Comparison of ENCODE assay signal across 8 mouse cellular contexts in genomic region chr10:111936491-111937145, GRCm38 (mm10). TPM values are rescaled to one million over a fixed set of nuclear protein-coding genes. Genes with fewer than 3 reads are reported as not detected.
DNase-seq lines count a peak whose midpoint lies in the region; ATAC-seq and TF ChIP-seq lines count a peak whose summit lies in the region.

No protein-coding gene starts in this region.

- H3K27me3 ChIP-seq in C2C12 (ENCODE audit: control insufficient read depth, insufficient read depth, insufficient read length), result no peaks in the 10 kb centered on the region
- H3K27me3 ChIP-seq in hindbrain, embryonic 16.5 days (replicated peaks; ENCODE audit: control insufficient read depth, insufficient read depth, low read length), result no peaks in the 10 kb centered on the region

- no peaks in the 10 kb centered on the region for H3K79me2 ChIP-seq in C2C12 (ENCODE audit: control insufficient read depth, insufficient read depth)

- no peaks in the 10 kb centered on the region for H3K36me3 ChIP-seq in C2C12 (ENCODE audit: control insufficient read depth, insufficient read depth)
- H3K36me3 ChIP-seq in hindbrain, embryonic 16.5 days (ENCODE audit: control insufficient read depth, insufficient read depth, low read length), result no peaks in the 10 kb centered on the region

- peak; percentile 85 to 88 for DNase-seq in cerebellum, postnatal 10 days
- no peak for DNase-seq in cerebellum, adult 11-12 months
- peak; percentile 53 to 66 for DNase-seq in gastrocnemius, postnatal 36 days
- peak; percentile 76 for DNase-seq in lung, postnatal 14 days
- DNase-seq in frontal cortex, adult 2 months (ENCODE audit: extremely low spot score in 1 of 2, low spot score in 1 of 2), result no peak
- no peak for DNase-seq in left cerebral cortex, postnatal 14 days (ENCODE audit: low spot score in 2 of 2)

- peak overlapping the region; percentile 20 for H3ac ChIP-seq in C2C12 (ENCODE audit: control insufficient read depth, insufficient read length, low read depth)

- H3K79me3 ChIP-seq in C2C12 (ENCODE audit: low read depth), result no peaks in the 10 kb centered on the region

- H3K4me3 ChIP-seq in C2C12 (ENCODE audit: insufficient read depth, poor library complexity, severe bottlenecking), result no peak overlapping the region
- no peak overlapping the region for H3K4me3 ChIP-seq in hindbrain, embryonic 16.5 days (ENCODE audit: low read length)

- H3K4me2 ChIP-seq in hindbrain, embryonic 16.5 days (ENCODE audit: low read length), result no peak overlapping the region

- WGBS in hindbrain, embryonic 16.5 days, result 34% methylated on average over 13 of the region's 13 CpGs

- peak; percentile 83 for ATAC-seq in hindbrain, embryonic 16.5 days

- H3K27ac ChIP-seq in hindbrain, embryonic 16.5 days (ENCODE audit: low read depth, low read length), result peak overlapping the region; percentile 40; the same call in 1 of the 2 replicates

- peaks cover 3% of the 10 kb centered on the region; the same call in 1 of the 2 replicates for H3K4me1 ChIP-seq in hindbrain, embryonic 16.5 days (ENCODE audit: control insufficient read depth, insufficient read depth, low read depth, low read length)

- no peak for TF ChIP-seq CTCF in C2C12 (IDR thresholded peaks at IDR 0.05; ENCODE audit: control insufficient read depth, insufficient read depth, insufficient read length)

- H3K9ac ChIP-seq in hindbrain, embryonic 16.5 days (ENCODE audit: low read depth, low read length), result no peak overlapping the region

- intact Hi-C loops in gastrocnemius, postnatal 36 days (cut with DNase I), result no loop called here
- intact Hi-C loops in left cerebral cortex, postnatal 14 days (cut with DNase I), result no loop called here

- H3K9me3 ChIP-seq in hindbrain, embryonic 16.5 days (ENCODE audit: control insufficient read depth, low read length), result no peaks in the 10 kb centered on the region

TF ChIP-seq in C2C12, 6 proteins besides CTCF, POLR2A, EP300 and RAD21:
- TF ChIP-seq CEBPB (IDR thresholded peaks at IDR 0.05; ENCODE audit: low read depth) (peak; percentile 1), MAX (IDR thresholded peaks at IDR 0.05) (no peak), MYOG (IDR thresholded peaks at IDR 0.05; ENCODE audit: control insufficient read depth, extremely low read depth, insufficient read length) (no peak), FOSL1 (IDR thresholded peaks at IDR 0.05; ENCODE audit: insufficient read depth, low read length, poor library complexity, severe bottlenecking) (no peak), USF1 (IDR thresholded peaks at IDR 0.05; ENCODE audit: low read depth) (no peak), MYOD1 (IDR thresholded peaks at IDR 0.05; ENCODE audit: control insufficient read depth, insufficient read length, low read depth) (peak; percentile 40)

RNA-seq across cellular contexts. Expression of gene Krr1, which starts 35.8 kb away (rescaled TPM):
- polyA plus RNA-seq in C2C12 (2012; fragmentation: generic; extraction: Trizol), result 10.2 TPM
- total RNA-seq in gastrocnemius, postnatal 36 days (2021), result 10 to 100 TPM; 23.7 to 26.4 TPM
- polyA plus RNA-seq in hindbrain, embryonic 16.5 days (2015; fragmentation: Nextera tagmentation; extraction: Ambion mirVana), result 34.4 and 36.1 TPM in 2 replicates
- polyA plus RNA-seq in frontal cortex, adult 2 months (2012; rRNA removed), result 26.4 and 30.3 TPM in 2 replicates
- total RNA-seq in left cerebral cortex, postnatal 14 days (2021), result 10 to 100 TPM; 31.0 to 33.5 TPM

Comparison
In these comparisons a context has a peak if more than half of its experiments do, and no peak if none do; other contexts are left out.
1. DNase-seq: peak in cerebellum, postnatal 10 days (2 of 2), gastrocnemius, postnatal 36 days (2 of 2) and lung, postnatal 14 days (single experiment); none in cerebellum, adult 11-12 months (single experiment), frontal cortex, adult 2 months (0 of 2) and left cerebral cortex, postnatal 14 days (0 of 2).